Mouse (Mus musculus): ENCODE results near the gene Osbpl11. TPM values are rescaled to one million over a fixed set of nuclear protein-coding genes. Genes with fewer than 3 reads are reported as not detected.

The Osbpl11 gene
- 6.1 TPM for polyA plus RNA-seq (2014; fragmentation: Illumina TruSeq; extraction: RNeasy Lipid Tissue Mini Kit (QIAGEN cat#74804); ENCODE audit: low read depth, low replicate concordance)

DNA sequence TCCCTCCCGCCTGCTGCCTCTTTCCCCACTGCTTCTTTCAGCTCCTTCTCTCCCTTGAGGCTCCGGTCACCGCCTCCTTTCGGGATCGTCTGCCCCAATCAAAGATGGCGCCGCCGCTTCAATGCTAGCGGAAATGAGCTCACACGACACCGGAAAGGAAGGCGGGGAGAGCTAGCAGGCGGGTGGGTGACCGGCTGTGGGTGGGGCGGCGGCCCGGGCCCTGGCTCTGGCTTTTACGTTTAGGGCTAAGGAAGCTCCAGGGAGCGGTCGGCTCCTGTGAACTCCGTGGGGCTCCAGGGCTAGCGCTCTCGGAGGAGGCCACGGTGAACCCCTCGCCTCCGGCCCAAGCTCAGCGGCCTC lies at the start of gene Osbpl11:
TSS of gene Osbpl11 (plus strand) at position 171 of the 360 bp plus-strand sequence.

GRCm38 (mm10) chr16:33251194-33252051 lies 66.6 kb downstream of the Osbpl11 start, which contains the start of gene Snx4:
Gene Snx4 (plus strand): TSS chr16:33251442.

Other genes starting within 250 kb of the Osbpl11 start
- 1.5 TPM for gene Iqcg, start 128.9 kb upstream of the Osbpl11 start, polyA plus RNA-seq (2014; fragmentation: Illumina TruSeq; extraction: RNeasy Lipid Tissue Mini Kit (QIAGEN cat#74804); ENCODE audit: low read depth, low replicate concordance)
- 368 TPM for gene Rpl35a, start 128.6 kb upstream of the Osbpl11 start, polyA plus RNA-seq (2014; fragmentation: Illumina TruSeq; extraction: RNeasy Lipid Tissue Mini Kit (QIAGEN cat#74804); ENCODE audit: low read depth, low replicate concordance)
- 0.61 TPM for gene Lmln, start 122.5 kb upstream of the Osbpl11 start, polyA plus RNA-seq (2014; fragmentation: Illumina TruSeq; extraction: RNeasy Lipid Tissue Mini Kit (QIAGEN cat#74804); ENCODE audit: low read depth, low replicate concordance)
- 40.1 TPM for gene Snx4, start 66.4 kb downstream of the Osbpl11 start, polyA plus RNA-seq (2014; fragmentation: Illumina TruSeq; extraction: RNeasy Lipid Tissue Mini Kit (QIAGEN cat#74804); ENCODE audit: low read depth, low replicate concordance)
- 19.3 TPM for gene Zfp148, start 195.8 kb downstream of the Osbpl11 start, polyA plus RNA-seq (2014; fragmentation: Illumina TruSeq; extraction: RNeasy Lipid Tissue Mini Kit (QIAGEN cat#74804); ENCODE audit: low read depth, low replicate concordance)

Data from liver, adult 10 weeks (tissue).